8 mouse cellular contexts compared by ENCODE assay signal in genomic region chr3:134239321-134239970, GRCm38 (mm10). TPM values are rescaled to one million over a fixed set of nuclear protein-coding genes. Genes with fewer than 3 reads are reported as not detected.
A peak's percentile ranks its signal among the peaks of the same experiment; 100 is the strongest.
DNase-seq lines count a peak whose midpoint lies in the region; ATAC-seq and TF ChIP-seq lines count a peak whose summit lies in the region.

No protein-coding gene starts in this region.

- no peak for TF ChIP-seq CTCF in lung, embryonic 14.5 days (IDR thresholded peaks at IDR 0.05; ENCODE audit: low read depth)

- intact Hi-C loops in heart, postnatal 25 days (cut with DNase I): loop anchor here (10.0 kb wide), 1 partner anchor 185 kb away; no protein-coding TSS in a partner anchor

- peak; percentile 33 for ATAC-seq in cerebellum, adult (ENCODE audit: insufficient number of reproducible peaks, low FRiP score, low TSS enrichment)
- ATAC-seq in forebrain, embryonic 15.5 days (replicated peaks): peak; percentile 41
- ATAC-seq in lung, embryonic 14.5 days (ENCODE audit: insufficient read depth): peak; percentile 23

- peaks cover 48% of the 10 kb centered on the region for H3K4me1 ChIP-seq in forebrain, embryonic 15.5 days
- no peaks in the 10 kb centered on the region for H3K4me1 ChIP-seq in lung, embryonic 14.5 days (ENCODE audit: insufficient read depth)

- no peaks in the 10 kb centered on the region for H3K36me3 ChIP-seq in forebrain, embryonic 15.5 days
- no peaks in the 10 kb centered on the region for H3K36me3 ChIP-seq in lung, embryonic 14.5 days (ENCODE audit: insufficient read depth)

- H3K4me2 ChIP-seq in forebrain, embryonic 15.5 days (replicated peaks): peak overlapping the region; percentile 89
- H3K4me2 ChIP-seq in lung, embryonic 14.5 days: peak overlapping the region; percentile 77

- DNase-seq in ES-CJ7 (ENCODE audit: low read depth, low spot score): peak; percentile 52
- DNase-seq in heart, postnatal 25 days (ENCODE audit: low spot score): peak; percentile 8
- DNase-seq in layer of hippocampus, adult 9-11 months: peak; percentile 60
- peak; percentile 71 for DNase-seq in lung, embryonic 14.5 days
- DNase-seq in retina, embryonic 14.5 days (ENCODE audit: low spot score): peak; percentile 71
- no peak for DNase-seq in T-cell, adult 2 months (ENCODE audit: low spot score)

- H3K4me3 ChIP-seq in forebrain, embryonic 15.5 days: peak overlapping the region; percentile 53
- peak overlapping the region; percentile 65 for H3K4me3 ChIP-seq in lung, embryonic 14.5 days (ENCODE audit: low read depth, low read length)

- peak overlapping the region; percentile 97 for H3K27ac ChIP-seq in forebrain, embryonic 15.5 days (replicated peaks)
- H3K27ac ChIP-seq in lung, embryonic 14.5 days (ENCODE audit: low read depth): peak overlapping the region; percentile 89

- WGBS in forebrain, embryonic 15.5 days: under 1% methylated on average over 48 of the region's 51 CpGs
- under 1% methylated on average over 50 of the region's 51 CpGs for WGBS in lung, embryonic 14.5 days

- no peaks in the 10 kb centered on the region for H3K9me3 ChIP-seq in forebrain, embryonic 15.5 days
- no peaks in the 10 kb centered on the region for H3K9me3 ChIP-seq in lung, embryonic 14.5 days (ENCODE audit: low read depth, low read length)

- H3K27me3 ChIP-seq in forebrain, embryonic 15.5 days: no peaks in the 10 kb centered on the region
- H3K27me3 ChIP-seq in lung, embryonic 14.5 days (ENCODE audit: insufficient read depth, low read length): no peaks in the 10 kb centered on the region

- H3K9ac ChIP-seq in forebrain, embryonic 15.5 days (replicated peaks): peak overlapping the region; percentile 80
- H3K9ac ChIP-seq in lung, embryonic 14.5 days: peak overlapping the region; percentile 71

RNA-seq across cellular contexts. Expression of gene Cxxc4, which starts 3.2 kb away (rescaled TPM):
- 16.1 and 17.1 TPM in 2 replicates for polyA plus RNA-seq in forebrain, embryonic 15.5 days (2015; fragmentation: Nextera tagmentation; extraction: Ambion mirVana)
- 1 to 10 TPM; 2.4 to 2.6 TPM for total RNA-seq in heart, postnatal 25 days (2021)
- 2.1 and 2.4 TPM in 2 replicates for polyA plus RNA-seq in lung, embryonic 14.5 days (2014; fragmentation: Nextera tagmentation; extraction: Ambion mirVana)
